Comparison of ENCODE assay signal across 25 mouse cellular contexts in genomic region chr4:26542511-26542910, GRCm38 (mm10).
"Had no signal": no experiment of that assay in that cellular context is flagged by ENCODE, and none has a peak within 500 bp of the region (broad histone marks: within the 10 kb centered on the region; RNA-seq: fewer than 3 reads in every experiment).

No protein-coding gene starts in this region.

- DNase-seq: kidney, postnatal 25 days; layer of hippocampus, adult 9-11 months; liver; lung, adult 18-20 months; right cerebral cortex, adult 18-20 months; right cerebral cortex, postnatal 14 days; right cerebral cortex, postnatal 4 days; thymus, adult 2 months; thymus, postnatal 14 days; thymus, postnatal 4 days had no signal

- H3K4me1 ChIP-seq: limb, embryonic 10.5 days; limb, embryonic 13.5 days; liver, embryonic 12.5 days; liver, embryonic 15.5 days; megakaryocyte, embryonic 14.5 days; midbrain, embryonic 10.5 days; midbrain, embryonic 13.5 days; neural tube, embryonic 13.5 days had no signal

- ATAC-seq: liver, embryonic 12.5 days; lung, postnatal 0 days; midbrain, embryonic 13.5 days; midbrain, embryonic 16.5 days had no signal

- H3K27ac ChIP-seq: kidney, postnatal 0 days; layer of hippocampus, adult 2 months; limb, embryonic 10.5 days; limb, embryonic 13.5 days; liver, embryonic 12.5 days; liver, embryonic 15.5 days; macrophage; midbrain, embryonic 10.5 days; midbrain, embryonic 13.5 days; neural tube, embryonic 13.5 days; stomach, postnatal 0 days had no signal

- H3K4me2 ChIP-seq: limb, embryonic 13.5 days; liver, embryonic 12.5 days; liver, embryonic 15.5 days; midbrain, embryonic 13.5 days; neural tube, embryonic 13.5 days had no signal

- H3K27me3 ChIP-seq: limb, embryonic 13.5 days; liver, embryonic 12.5 days; liver, embryonic 15.5 days; megakaryocyte, embryonic 14.5 days; midbrain, embryonic 13.5 days; neural tube, embryonic 13.5 days had no signal

- H3K9ac ChIP-seq: limb, embryonic 13.5 days; liver, embryonic 12.5 days; liver, embryonic 15.5 days; midbrain, embryonic 13.5 days; neural tube, embryonic 13.5 days had no signal

- H3K36me3 ChIP-seq: limb, embryonic 10.5 days; limb, embryonic 13.5 days; liver, embryonic 12.5 days; liver, embryonic 15.5 days; midbrain, embryonic 10.5 days; midbrain, embryonic 13.5 days; neural tube, embryonic 13.5 days had no signal

- H3K9me3 ChIP-seq: limb, embryonic 10.5 days; limb, embryonic 13.5 days; liver, embryonic 12.5 days; liver, embryonic 15.5 days; megakaryocyte, embryonic 14.5 days; midbrain, embryonic 10.5 days; midbrain, embryonic 13.5 days; neural tube, embryonic 13.5 days had no signal

- H3K4me3 ChIP-seq: layer of hippocampus, adult 2 months; limb, embryonic 10.5 days; limb, embryonic 13.5 days; liver, embryonic 12.5 days; liver, embryonic 15.5 days; megakaryocyte, embryonic 14.5 days; midbrain, embryonic 10.5 days; midbrain, embryonic 13.5 days; myocyte; neural tube, embryonic 13.5 days had no signal
